Mouse (Mus musculus) adrenal gland, postnatal 14 days (tissue): ENCODE results near the gene Ubr4. TPM values are rescaled to one million over a fixed set of nuclear protein-coding genes. Genes with fewer than 3 reads are reported as not detected.
"Not testable (repeated sequence)": the region's sequence is repeated elsewhere in the genome, so short reads cannot be mapped to it uniquely, and the experiment has no call there.

Experiments
- DNase-seq: peaks from one replicate; pipeline ENCODE4 v3.0.0; 2021; ENCODE audit warnings: mixed read lengths
- total RNA-seq: library from RNA; stranded (reverse); gene quantifications from 2 replicates; pipeline ENCODE4 v1.2.3, GENCODE M21; 2021

Gene Ubr4
- total RNA-seq, 1 experiment from 2014 or later = 124 TPM

GRCm38 (mm10) chr4:139357211-139357610 is 4.8 kb downstream of the Ubr4 start:
- no peak for DNase-seq

GRCm38 (mm10) chr4:139360761-139361548 is 8.5 kb downstream of the Ubr4 start:
- no peak for DNase-seq

- peak; percentile 61 for DNase-seq
These were observed 14.9 kb downstream of the Ubr4 start for GRCm38 (mm10) chr4:139367336-139367735.

GRCm38 (mm10) chr4:139368038-139368437 is 15.6 kb downstream of the Ubr4 start:
- DNase-seq = no peak

- DNase-seq = no peak
These were observed 20.7 kb downstream of the Ubr4 start for GRCm38 (mm10) chr4:139373130-139373529.

- DNase-seq = no peak
These were observed 21.1 kb downstream of the Ubr4 start for GRCm38 (mm10) chr4:139373531-139373930.

- DNase-seq = no peak
These were observed 27.3 kb downstream of the Ubr4 start for GRCm38 (mm10) chr4:139379719-139380118.

GRCm38 (mm10) chr4:139380207-139380748 is 27.9 kb downstream of the Ubr4 start:
- DNase-seq = peak; percentile 100

- no peak for DNase-seq
These were observed 28.5 kb downstream of the Ubr4 start for GRCm38 (mm10) chr4:139380775-139381451.

- no peak for DNase-seq
These were observed 29.0 kb downstream of the Ubr4 start for GRCm38 (mm10) chr4:139381452-139381845.

- DNase-seq = no peak
These were observed 29.8 kb downstream of the Ubr4 start for GRCm38 (mm10) chr4:139382231-139382630.

GRCm38 (mm10) chr4:139385841-139386240 is 33.4 kb downstream of the Ubr4 start:
- not testable (repeated sequence) for DNase-seq

GRCm38 (mm10) chr4:139386869-139387319 is 34.5 kb downstream of the Ubr4 start:
- DNase-seq = peak; percentile 26

GRCm38 (mm10) chr4:139389557-139389956 is 37.1 kb downstream of the Ubr4 start:
- no peak for DNase-seq

GRCm38 (mm10) chr4:139395431-139395830 is 43.0 kb downstream of the Ubr4 start:
- DNase-seq = no peak

GRCm38 (mm10) chr4:139400487-139400886 is 48.1 kb downstream of the Ubr4 start:
- DNase-seq = no peak

GRCm38 (mm10) chr4:139403214-139403613 is 50.8 kb downstream of the Ubr4 start:
- DNase-seq = no peak

- DNase-seq = peak; percentile 84
These were observed 58.9 kb downstream of the Ubr4 start for GRCm38 (mm10) chr4:139411351-139411750.

- DNase-seq = no peak
These were observed 65.5 kb downstream of the Ubr4 start for GRCm38 (mm10) chr4:139417868-139418267.

GRCm38 (mm10) chr4:139421621-139422020 is 69.2 kb downstream of the Ubr4 start:
- DNase-seq = peak; percentile 34

GRCm38 (mm10) chr4:139422409-139422808 is 70.0 kb downstream of the Ubr4 start:
- DNase-seq = no peak

- DNase-seq = no peak
These were observed 70.9 kb downstream of the Ubr4 start for GRCm38 (mm10) chr4:139423270-139423669.

GRCm38 (mm10) chr4:139430176-139430575 is 77.8 kb downstream of the Ubr4 start:
- peak; percentile 91 for DNase-seq
